Mouse (Mus musculus): ENCODE results near the gene Anp32e. TPM values are rescaled to one million over a fixed set of nuclear protein-coding genes. Genes with fewer than 3 reads are reported as not detected.
A peak's percentile ranks its signal among the peaks of the same experiment; 100 is the strongest.
"Not testable (repeated sequence)": the region's sequence is repeated elsewhere in the genome, so short reads cannot be mapped to it uniquely, and the experiment has no call there.

Anp32e gene
- polyA plus RNA-seq, 1 experiment from 2014 or later: 159 TPM

GRCm38 (mm10) chr3:95950763-95951551, 21.9 kb downstream of the Anp32e start:
- Histone ChIP-seq H3K9me3 (no peaks in the 10 kb centered on the region), H3K36me3 (peaks cover 5% of the 10 kb centered on the region), H3K9ac (peak overlapping the region; percentile 38), H3K27me3 (replicated peaks) (no peaks in the 10 kb centered on the region), H3K4me2 (peak overlapping the region; percentile 61), H3K4me3 (replicated peaks) (peak overlapping the region; percentile 51), H3K4me1 (no peaks in the 10 kb centered on the region), H3K27ac (peak overlapping the region; percentile 96)
- WGBS: 1% methylated on average over 49 of the region's 49 CpGs
- ATAC-seq (ENCODE audit: insufficient read depth, low FRiP score, low read depth): peak; percentile 95

GRCm38 (mm10) chr3:95951566-95951965, 22.5 kb downstream of the Anp32e start:
- Histone ChIP-seq H3K27ac (peak overlapping the region; percentile 96), H3K4me3 (replicated peaks) (peak overlapping the region; percentile 51), H3K4me2 (peak overlapping the region; percentile 61)
- ATAC-seq (ENCODE audit: insufficient read depth, low FRiP score, low read depth); H3K4me1 ChIP-seq; H3K9ac ChIP-seq; H3K36me3 ChIP-seq; H3K9me3 ChIP-seq; H3K27me3 ChIP-seq (replicated peaks): not testable (repeated sequence)
- WGBS: 66% methylated on average over 12 of the region's 12 CpGs

- no peaks in the 10 kb centered on the region for H3K4me1 ChIP-seq
- H3K9ac ChIP-seq: no peak overlapping the region
- H3K36me3 ChIP-seq: no peaks in the 10 kb centered on the region
- no peak overlapping the region for H3K4me2 ChIP-seq
- no peaks in the 10 kb centered on the region for H3K9me3 ChIP-seq
- H3K27ac ChIP-seq: no peak overlapping the region
- no peaks in the 10 kb centered on the region for H3K27me3 ChIP-seq (replicated peaks)
- no peak overlapping the region for H3K4me3 ChIP-seq (replicated peaks)
- ATAC-seq (ENCODE audit: insufficient read depth, low FRiP score, low read depth): no peak
These were observed 24.0 kb downstream of the Anp32e start for GRCm38 (mm10) chr3:95953023-95953422.

GRCm38 (mm10) chr3:95953522-95953921, 24.5 kb downstream of the Anp32e start:
- Histone ChIP-seq H3K9ac (no peak overlapping the region), H3K9me3 (no peaks in the 10 kb centered on the region), H3K4me1 (no peaks in the 10 kb centered on the region), H3K36me3 (no peaks in the 10 kb centered on the region), H3K4me3 (replicated peaks) (no peak overlapping the region), H3K27ac (no peak overlapping the region), H3K27me3 (replicated peaks) (no peaks in the 10 kb centered on the region), H3K4me2 (no peak overlapping the region)
- WGBS: 72% methylated on average over 3 of the region's 3 CpGs
- ATAC-seq (ENCODE audit: insufficient read depth, low FRiP score, low read depth): no peak

GRCm38 (mm10) chr3:95954648-95955173, 25.7 kb downstream of the Anp32e start:
- H3K4me1 ChIP-seq; H3K4me2 ChIP-seq; H3K4me3 ChIP-seq (replicated peaks); H3K36me3 ChIP-seq; H3K27me3 ChIP-seq (replicated peaks); H3K9ac ChIP-seq; ATAC-seq (ENCODE audit: insufficient read depth, low FRiP score, low read depth); H3K27ac ChIP-seq; H3K9me3 ChIP-seq: not testable (repeated sequence)
- WGBS: 86% methylated on average over 12 of the region's 12 CpGs

- Histone ChIP-seq H3K4me3 (replicated peaks) (no peak overlapping the region), H3K9me3 (no peaks in the 10 kb centered on the region), H3K9ac (no peak overlapping the region), H3K4me1 (no peaks in the 10 kb centered on the region), H3K4me2 (no peak overlapping the region), H3K27me3 (replicated peaks) (no peaks in the 10 kb centered on the region), H3K36me3 (no peaks in the 10 kb centered on the region), H3K27ac (no peak overlapping the region)
- whole genome bisulfite sequencing: 93% methylated on average over 5 of the region's 5 CpGs
- ATAC-seq (ENCODE audit: insufficient read depth, low FRiP score, low read depth): no peak
These were observed 26.3 kb downstream of the Anp32e start for GRCm38 (mm10) chr3:95955318-95955717.

- no peak overlapping the region for H3K4me3 ChIP-seq (replicated peaks)
- no peaks in the 10 kb centered on the region for H3K9me3 ChIP-seq
- ATAC-seq (ENCODE audit: insufficient read depth, low FRiP score, low read depth): no peak
- 47% methylated on average over 8 of the region's 8 CpGs for WGBS
- no peak overlapping the region for H3K27ac ChIP-seq
- H3K9ac ChIP-seq: no peak overlapping the region
- H3K4me1 ChIP-seq: no peaks in the 10 kb centered on the region
- no peaks in the 10 kb centered on the region for H3K27me3 ChIP-seq (replicated peaks)
- H3K36me3 ChIP-seq: no peaks in the 10 kb centered on the region
- H3K4me2 ChIP-seq: no peak overlapping the region
These were observed 28.5 kb downstream of the Anp32e start for GRCm38 (mm10) chr3:95957359-95958148.

GRCm38 (mm10) chr3:95959082-95959481, 30.0 kb downstream of the Anp32e start:
- 75% methylated on average over 5 of the region's 5 CpGs for WGBS
- no peaks in the 10 kb centered on the region for H3K9me3 ChIP-seq
- no peaks in the 10 kb centered on the region for H3K27me3 ChIP-seq (replicated peaks)
- no peaks in the 10 kb centered on the region for H3K4me1 ChIP-seq
- no peak for ATAC-seq (ENCODE audit: insufficient read depth, low FRiP score, low read depth)
- H3K36me3 ChIP-seq: no peaks in the 10 kb centered on the region
- H3K27ac ChIP-seq: no peak overlapping the region
- no peak overlapping the region for H3K9ac ChIP-seq
- no peak overlapping the region for H3K4me2 ChIP-seq
- H3K4me3 ChIP-seq (replicated peaks): no peak overlapping the region

GRCm38 (mm10) chr3:95959807-95960206, 30.8 kb downstream of the Anp32e start:
- H3K9ac ChIP-seq: no peak overlapping the region
- no peak overlapping the region for H3K27ac ChIP-seq
- H3K9me3 ChIP-seq: no peaks in the 10 kb centered on the region
- H3K4me3 ChIP-seq (replicated peaks): no peak overlapping the region
- H3K4me2 ChIP-seq: no peak overlapping the region
- H3K36me3 ChIP-seq: no peaks in the 10 kb centered on the region
- H3K27me3 ChIP-seq (replicated peaks): no peaks in the 10 kb centered on the region
- no peak for ATAC-seq (ENCODE audit: insufficient read depth, low FRiP score, low read depth)
- WGBS: 87% methylated on average over 1 of the region's 1 CpGs
- no peaks in the 10 kb centered on the region for H3K4me1 ChIP-seq

GRCm38 (mm10) chr3:95962182-95962581, 33.1 kb downstream of the Anp32e start:
- H3K9ac ChIP-seq; H3K27ac ChIP-seq; ATAC-seq (ENCODE audit: insufficient read depth, low FRiP score, low read depth); H3K4me1 ChIP-seq; H3K4me2 ChIP-seq; H3K9me3 ChIP-seq; H3K27me3 ChIP-seq (replicated peaks); H3K4me3 ChIP-seq (replicated peaks); H3K36me3 ChIP-seq: not testable (repeated sequence)
- 83% methylated on average over 8 of the region's 8 CpGs for WGBS

- H3K36me3 ChIP-seq: no peaks in the 10 kb centered on the region
- H3K9ac ChIP-seq: no peak overlapping the region
- no peaks in the 10 kb centered on the region for H3K27me3 ChIP-seq (replicated peaks)
- H3K4me2 ChIP-seq: no peak overlapping the region
- no peak overlapping the region for H3K27ac ChIP-seq
- H3K4me1 ChIP-seq: 0 out of 2 replicates have a peak, but pooled peaks cover 3% of the 10 kb centered on the region
- ATAC-seq (ENCODE audit: insufficient read depth, low FRiP score, low read depth): no peak
- no peak overlapping the region for H3K4me3 ChIP-seq (replicated peaks)
- H3K9me3 ChIP-seq: no peaks in the 10 kb centered on the region
- WGBS: 51% methylated on average over 2 of the region's 2 CpGs
These were observed 34.2 kb downstream of the Anp32e start for GRCm38 (mm10) chr3:95963230-95963629.

- H3K36me3 ChIP-seq: no peaks in the 10 kb centered on the region
- no peak overlapping the region for H3K27ac ChIP-seq
- no peaks in the 10 kb centered on the region for H3K9me3 ChIP-seq
- ATAC-seq (ENCODE audit: insufficient read depth, low FRiP score, low read depth): no peak
- 0 out of 2 replicates have a peak, but pooled peaks cover 3% of the 10 kb centered on the region for H3K4me1 ChIP-seq
- H3K27me3 ChIP-seq (replicated peaks): no peaks in the 10 kb centered on the region
- 36% methylated on average over 4 of the region's 4 CpGs for WGBS
- H3K4me2 ChIP-seq: no peak overlapping the region
- H3K4me3 ChIP-seq (replicated peaks): no peak overlapping the region
- no peak overlapping the region for H3K9ac ChIP-seq
These were observed 34.6 kb downstream of the Anp32e start for GRCm38 (mm10) chr3:95963681-95964080.

Data from stomach, embryonic 15.5 days (tissue).